Mouse (Mus musculus) cerebellum, postnatal 14 days (tissue): ENCODE results near the gene Ei24.
A peak's percentile ranks its signal among the peaks of the same experiment; 100 is the strongest.

Experiments used
- DNase-seq, 2 experiments: peaks; one replicate each; pipeline ENCODE4 v3.0.0; 2021; ENCODE audit warnings: mixed read lengths in 2 of 2

Gene Ei24

GRCm38 (mm10) chr9:36783921-36784320 lies 13.3 kb downstream of the Ei24 start:
- no peak for DNase-seq

- DNase-seq = peak in 1 of 2 experiments; percentile 4
These were observed 28.2 kb downstream of the Ei24 start for GRCm38 (mm10) chr9:36769048-36769413.

- DNase-seq = peak in 1 of 2 experiments; percentile 64
These were observed 28.8 kb downstream of the Ei24 start for GRCm38 (mm10) chr9:36768156-36769047.

DNA sequence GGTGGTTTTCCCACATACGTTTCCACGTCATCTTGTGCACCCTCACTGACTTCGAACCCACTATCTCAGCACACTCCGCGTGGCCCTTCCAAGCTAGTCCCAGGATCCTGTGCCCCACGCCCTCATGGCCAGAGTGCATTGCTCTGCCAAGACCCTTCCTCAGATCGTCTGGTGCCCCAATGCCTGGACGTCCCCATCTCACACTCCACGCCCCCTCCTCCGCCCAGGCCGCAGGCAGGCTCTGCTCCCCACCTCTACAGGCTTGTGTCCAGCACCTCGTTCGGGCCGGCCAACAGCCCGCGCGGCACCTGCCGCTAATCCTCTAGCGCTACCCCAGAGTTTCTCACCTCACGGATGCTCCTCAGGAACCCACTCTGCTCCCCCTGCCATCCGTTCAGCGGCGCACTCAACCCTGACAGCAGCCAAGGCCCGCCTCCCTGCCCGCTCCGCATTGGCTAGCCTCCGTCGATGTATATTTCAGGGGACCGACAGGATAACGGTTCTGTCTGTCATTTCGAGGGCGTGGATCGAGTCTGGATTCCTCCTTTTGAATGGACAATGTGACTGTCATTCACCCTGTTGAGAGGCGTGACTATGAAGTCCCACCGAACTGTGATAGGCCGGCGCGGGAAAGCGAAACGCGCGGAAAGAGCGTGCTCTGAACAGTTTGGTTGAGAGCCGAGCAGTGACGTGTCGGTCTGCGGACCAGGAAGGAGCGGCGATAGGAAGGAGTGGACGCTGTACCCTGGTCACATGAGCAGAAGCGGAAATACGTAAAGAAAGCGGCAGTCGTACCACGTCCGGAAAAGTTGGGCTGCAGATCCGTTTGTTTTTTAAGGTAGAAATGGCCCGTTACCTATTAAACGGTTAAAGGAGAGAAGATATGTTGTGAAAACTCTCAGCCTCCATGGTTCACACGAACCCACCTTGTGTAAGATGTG lies 29.7 kb downstream of the Ei24 start, which contains the start of gene Stt3a:
Stt3a (minus strand) TSS at position 477 of the 941 bp plus-strand sequence.
- peak; percentile 100 for DNase-seq

DNA sequence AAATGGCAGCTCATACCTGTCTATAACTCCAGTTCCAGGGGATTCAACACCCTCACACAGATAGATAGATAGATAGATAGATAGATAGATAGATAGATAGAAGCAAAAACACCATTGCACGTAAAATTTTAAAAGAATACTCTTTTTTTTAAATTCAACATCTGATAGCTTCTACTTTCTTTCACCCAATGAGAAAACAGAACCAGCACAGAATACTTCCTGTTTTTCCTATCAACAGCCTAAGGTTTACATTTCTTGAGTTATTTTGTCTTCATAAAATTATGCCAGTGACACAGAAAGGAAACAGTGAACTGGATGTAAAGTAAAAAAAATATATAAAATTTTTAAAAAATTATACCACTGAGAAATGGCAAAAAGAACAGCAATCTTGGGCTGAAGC lies 32.8 kb downstream of the Ei24 start:
- no peak for DNase-seq
